Mouse (Mus musculus): ENCODE measurements around the gene Arid1b.

Gene Arid1b

DNA sequence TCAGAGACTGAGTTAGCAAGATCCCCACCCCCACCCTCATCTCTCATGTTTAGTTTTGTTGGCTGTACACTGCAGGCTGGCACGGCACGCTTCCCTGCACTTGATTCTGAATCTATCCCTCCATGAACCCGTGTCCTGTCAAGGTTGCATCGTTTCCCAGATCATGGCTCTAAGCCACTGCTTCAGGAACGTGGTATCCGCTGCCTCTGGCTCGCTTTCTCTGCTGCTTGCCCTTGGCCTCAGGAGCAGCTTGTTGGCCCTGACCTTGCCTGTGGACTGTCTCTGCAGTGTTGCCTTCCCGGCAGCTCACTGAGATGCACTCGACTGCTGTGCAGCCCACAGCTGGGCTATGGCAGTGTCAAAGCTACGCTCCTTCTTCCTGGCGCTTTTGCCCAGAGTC is 252.6 kb downstream of the Arid1b start:
- in situ Hi-C loops (cut with MboI, MseI) = no loop called here

DNA sequence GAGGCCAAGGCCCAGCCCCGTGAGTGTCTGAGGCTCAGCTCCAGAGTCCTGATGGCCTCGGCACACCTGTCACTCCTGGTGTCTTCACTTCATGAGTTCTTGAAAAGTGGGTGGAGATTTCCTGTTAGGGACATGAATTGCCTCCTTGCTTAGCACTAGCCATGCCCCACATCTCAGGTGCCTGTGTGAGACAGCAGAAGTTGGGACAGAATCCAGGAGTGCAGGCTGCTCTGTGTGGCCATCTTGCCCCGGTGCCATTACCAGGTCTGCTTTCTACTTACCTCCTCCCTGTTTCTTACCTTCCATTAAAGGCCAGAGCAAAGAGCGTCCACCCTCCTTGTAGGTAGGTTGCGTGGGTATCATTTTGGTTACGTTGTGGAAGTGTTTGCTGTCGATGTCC is 253.1 kb downstream of the Arid1b start:
- in situ Hi-C loops (cut with MboI, MseI) = no loop called here

DNA sequence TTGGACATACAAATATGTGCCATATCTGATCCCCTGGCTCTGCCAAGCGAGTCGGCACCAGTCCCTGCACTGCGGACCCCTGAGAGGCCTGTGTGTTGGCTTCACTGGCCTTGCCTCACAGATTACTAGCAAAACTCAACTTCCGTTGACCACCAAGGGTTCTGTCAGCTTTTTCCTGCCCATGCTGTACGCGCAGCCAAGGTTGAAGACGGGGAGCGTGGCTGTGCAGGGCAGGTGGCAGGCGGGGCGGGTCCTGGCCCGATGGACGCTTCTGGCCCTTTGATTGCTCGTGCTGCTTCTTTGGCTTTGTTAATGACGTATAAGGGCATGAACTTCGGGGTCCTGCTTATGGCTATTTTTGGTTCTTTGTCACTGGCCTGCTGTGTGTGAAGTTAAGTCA is 253.6 kb downstream of the Arid1b start:
- in situ Hi-C loops (cut with MboI, MseI) = no loop called here

DNA sequence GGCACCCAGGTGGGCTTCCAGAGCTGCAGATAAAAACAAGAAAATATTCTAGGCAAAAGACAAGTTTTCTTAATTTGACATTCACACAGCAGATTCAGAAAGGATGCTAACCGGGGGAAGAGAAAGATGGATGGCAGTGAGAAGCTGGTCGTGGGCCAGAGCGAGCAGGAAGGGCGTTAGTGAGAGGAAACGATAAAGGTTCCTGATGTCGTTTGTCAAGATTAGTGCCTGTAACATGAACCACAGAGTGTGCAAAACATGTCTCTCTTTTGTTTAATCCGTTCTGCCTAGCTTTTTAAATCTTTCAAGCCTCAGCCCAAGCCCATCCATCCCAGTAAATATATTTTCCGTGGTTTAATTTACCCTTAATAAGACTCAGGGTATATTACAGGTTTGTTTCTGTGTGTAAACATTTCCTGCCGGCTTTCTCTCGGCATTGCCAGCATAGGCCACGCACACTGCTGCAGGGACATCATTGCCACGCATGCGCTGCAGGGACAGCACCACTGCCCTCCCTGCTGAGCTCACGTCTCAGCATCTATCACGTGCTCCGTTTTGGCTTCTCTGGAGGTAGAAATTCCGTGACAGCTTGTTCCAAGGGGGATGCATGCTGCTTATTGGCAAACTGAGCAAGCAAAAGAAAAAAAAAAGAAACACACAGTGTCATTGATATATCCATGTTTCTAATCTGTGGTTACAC is 255.0 kb downstream of the Arid1b start:
- in situ Hi-C loops (cut with MboI, MseI) = no loop called here

DNA sequence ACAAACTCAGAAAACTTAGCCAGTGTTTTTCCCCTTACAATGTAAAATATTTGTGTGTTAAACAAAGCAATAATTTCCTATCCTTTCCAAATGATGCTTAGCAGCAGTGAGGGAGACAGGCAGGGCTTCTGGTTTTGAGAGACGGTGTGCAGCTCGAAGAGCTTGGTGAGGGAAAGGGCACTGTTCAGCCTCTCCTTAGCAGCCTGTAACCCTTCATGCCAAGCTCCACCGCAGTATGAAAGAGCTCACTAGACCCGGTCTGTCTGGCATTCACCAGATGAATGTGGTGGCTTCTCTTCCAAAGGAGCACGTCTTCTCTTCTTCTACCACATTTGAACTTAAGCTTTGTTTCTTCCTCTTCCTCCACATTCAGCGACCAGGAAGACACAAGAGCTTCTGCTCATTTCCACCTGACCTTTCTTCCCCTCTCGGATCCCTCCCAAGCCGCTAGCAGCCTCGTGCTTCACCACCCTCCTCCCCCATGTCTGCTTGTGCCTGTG is 255.6 kb downstream of the Arid1b start:
- in situ Hi-C loops (cut with MboI, MseI) = no loop called here

DNA sequence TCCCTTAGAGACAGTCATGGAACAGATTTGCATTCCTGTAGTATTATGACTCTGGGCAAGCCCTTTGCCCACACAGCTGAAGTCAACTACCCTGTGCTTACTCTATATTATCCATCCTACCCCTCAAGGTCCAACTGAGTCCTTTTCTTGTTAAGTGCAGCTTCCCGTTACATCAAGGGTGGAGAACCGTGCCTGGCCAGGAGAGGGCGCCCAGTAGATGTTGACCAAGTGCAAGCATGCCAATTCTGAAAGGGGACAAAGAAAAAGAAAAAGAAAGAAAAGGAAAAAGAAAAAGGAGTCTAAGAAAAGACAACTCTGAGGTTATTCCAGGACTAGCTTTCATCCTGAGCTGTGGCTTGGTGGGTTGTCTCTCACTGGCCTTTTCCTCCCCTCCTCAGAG is 258.3 kb downstream of the Arid1b start:
- in situ Hi-C loops (cut with MboI, MseI) = no loop called here

DNA sequence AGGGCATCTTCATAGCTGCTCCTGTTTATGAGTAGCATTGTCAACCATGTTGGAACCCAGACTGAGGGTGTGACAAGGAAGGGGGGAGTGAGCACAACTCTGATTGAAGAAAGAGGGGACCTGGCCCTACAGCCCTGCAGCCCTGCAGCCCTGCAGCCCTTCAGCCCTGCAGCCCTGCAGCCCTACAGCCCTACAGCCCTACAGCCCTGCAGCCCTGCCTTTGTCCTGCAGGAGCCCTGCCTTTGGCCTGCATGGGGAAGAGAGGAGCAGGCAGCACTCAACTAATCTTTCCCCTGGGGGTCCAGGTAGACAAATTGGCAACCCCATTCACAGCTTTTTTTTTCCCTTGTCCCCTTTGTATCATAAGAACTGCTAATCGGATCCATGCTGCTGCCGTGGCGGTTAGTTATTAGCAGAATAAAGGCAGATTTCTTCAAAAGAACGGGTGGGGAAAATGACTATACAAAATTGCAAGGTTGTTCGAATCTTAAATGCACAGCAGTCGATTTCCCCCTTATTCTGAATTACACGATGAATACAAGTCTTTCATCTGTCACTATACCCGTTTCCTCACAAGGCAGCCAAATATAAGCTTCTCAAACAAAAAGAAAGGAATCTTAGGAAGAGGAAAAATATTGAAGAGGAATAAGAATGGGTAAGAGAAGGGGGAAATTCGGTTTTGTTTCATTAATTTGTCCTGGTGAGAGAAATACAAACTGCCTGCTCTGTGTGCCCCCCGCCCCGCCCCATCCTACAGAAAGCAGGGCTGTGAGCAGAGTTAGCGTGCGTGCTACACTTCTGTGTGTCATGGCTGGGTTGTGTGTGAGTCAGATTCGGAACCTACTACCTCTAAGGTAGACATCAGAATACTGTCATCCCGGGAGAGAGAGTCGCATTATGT is 260.8 kb downstream of the Arid1b start:
- in situ Hi-C loops (cut with MboI, MseI) = no loop called here

DNA sequence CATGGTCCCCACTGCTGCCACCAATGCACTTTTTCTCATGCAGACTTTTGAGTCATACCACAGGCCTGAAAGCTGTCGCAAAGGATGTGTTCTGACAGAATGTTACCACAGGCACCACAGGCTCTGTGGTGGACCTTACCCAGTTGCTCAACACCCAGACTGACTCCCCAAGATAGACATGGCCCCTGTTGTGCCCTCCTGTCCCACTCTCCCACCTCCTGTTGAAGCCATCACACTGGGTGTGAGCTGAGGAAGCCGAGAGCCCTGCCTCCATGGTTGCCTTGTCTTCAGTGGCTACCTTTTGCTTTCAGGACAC is 261.4 kb downstream of the Arid1b start:
- in situ Hi-C loops (cut with MboI, MseI) = no loop called here

DNA sequence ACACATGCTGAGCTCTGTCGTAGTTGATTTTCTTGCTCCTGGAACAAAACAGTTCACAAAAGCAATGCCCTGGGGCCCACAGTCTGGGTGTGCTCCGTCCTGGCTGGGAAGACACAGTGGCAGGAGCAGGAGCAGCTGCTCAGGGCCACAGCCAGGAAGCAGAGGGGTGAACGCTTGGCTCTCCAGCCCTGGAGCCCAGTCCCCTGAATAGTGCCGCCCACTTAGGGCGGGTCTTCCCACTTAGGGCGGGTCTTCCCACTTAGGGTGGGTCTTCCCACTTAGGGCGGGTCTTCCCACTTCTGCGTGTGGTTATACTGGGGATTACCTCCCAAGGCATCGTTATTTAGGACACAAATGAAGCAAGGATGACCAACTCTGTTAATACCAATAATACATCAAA is 264.8 kb downstream of the Arid1b start:
- in situ Hi-C loops (cut with MboI, MseI) = no loop called here

DNA sequence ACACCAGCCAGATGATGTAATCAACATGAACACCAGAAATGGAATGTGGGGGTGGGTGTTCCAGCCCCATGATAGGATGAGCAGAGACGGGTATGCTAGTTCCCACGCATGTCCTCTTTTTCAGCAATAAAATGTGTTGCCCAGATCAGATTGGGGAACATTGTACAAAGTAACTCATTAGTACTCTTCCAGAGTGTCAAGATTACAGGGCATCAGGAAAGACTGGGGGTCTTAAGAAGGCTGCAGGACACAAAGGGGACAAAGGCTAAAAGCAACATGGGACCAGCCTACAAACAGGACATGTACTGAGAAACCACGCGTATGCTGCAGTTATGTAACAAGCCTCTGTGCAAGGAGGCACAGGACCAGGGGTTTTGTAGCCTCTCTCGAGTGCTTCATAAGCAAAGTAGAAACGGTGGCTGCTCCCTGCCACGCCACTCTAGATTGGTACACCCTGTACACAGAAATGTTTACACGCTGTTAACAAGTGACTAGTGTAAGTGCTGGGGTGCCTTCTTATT is 267.1 kb downstream of the Arid1b start:
- in situ Hi-C loops (cut with MboI, MseI) = no loop called here

DNA sequence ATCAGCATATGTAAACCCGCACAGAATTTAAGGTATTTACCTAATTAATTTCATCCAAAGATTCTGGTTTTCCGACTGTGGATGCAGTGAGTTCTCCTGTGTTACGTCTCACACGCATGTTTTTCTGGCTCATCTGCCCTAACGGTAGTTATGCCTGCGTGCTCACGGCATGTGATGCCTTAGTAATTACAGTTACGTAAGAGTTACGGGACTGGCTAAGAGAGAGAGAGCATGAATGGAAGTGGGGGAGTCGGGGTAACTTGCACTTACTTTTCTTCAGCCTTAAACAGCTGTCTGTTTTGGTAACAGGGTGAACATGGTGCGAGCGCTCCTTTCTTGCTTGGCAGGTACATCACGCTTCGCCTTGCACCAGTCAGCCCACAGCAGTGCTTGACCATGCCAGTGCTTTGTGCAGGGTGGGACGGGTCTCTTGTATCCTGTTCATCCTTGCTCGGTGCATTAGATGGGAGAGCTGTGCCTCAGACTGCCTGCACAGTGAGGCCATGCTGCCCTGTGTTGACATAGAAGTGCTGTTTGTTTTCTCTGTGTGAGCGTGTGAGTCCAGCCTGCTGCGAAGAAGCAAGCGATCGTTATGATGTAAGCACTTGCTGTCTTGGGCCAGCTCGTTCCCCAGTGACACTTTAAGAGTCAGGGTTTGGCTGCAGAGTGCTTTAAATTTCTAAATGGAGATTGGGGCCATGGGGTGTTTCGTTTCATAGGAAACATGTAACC is 267.9 kb downstream of the Arid1b start:
- in situ Hi-C loops (cut with MboI, MseI) = no loop called here

DNA sequence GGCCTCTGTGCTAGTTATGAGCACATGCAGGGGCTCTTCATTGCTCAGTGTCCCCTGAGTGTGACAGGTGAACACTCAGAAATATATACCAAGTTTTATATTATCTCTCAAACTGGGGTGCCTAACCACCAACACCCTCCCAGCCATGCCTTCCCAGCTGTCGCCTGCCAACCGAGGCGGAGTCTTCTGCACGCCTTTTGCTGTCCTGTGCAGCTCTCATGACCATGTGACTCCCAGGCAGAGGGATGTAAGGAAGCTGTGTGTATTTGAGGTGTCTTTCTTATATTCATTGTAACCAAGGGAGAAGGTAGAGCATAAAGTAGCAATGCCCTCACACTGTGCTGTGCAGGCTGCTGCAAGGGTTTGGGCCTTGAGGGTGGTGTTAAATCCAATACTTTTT is 268.7 kb downstream of the Arid1b start:
- in situ Hi-C loops (cut with MboI, MseI) = no loop called here

DNA sequence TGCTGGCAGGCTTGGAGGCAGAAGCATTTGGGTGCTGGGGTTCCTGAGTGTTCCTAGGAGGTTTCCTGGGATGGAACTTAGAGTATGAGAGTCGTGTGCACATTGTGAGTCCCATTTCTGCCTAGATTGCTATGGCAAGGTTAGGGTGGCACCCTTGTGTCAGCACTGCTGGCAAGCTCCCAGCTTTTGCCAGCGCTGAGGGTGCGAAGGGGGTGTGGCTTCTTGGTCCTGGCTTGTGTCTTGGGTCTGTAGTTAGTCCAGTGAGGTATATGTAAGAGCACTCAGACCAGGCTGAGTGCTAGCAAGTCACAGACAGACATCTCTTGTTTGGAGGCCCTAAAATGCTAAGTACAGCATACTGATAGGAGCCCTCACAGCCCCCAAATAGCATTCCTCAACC is 270.7 kb downstream of the Arid1b start:
- in situ Hi-C loops (cut with MboI, MseI) = no loop called here

DNA sequence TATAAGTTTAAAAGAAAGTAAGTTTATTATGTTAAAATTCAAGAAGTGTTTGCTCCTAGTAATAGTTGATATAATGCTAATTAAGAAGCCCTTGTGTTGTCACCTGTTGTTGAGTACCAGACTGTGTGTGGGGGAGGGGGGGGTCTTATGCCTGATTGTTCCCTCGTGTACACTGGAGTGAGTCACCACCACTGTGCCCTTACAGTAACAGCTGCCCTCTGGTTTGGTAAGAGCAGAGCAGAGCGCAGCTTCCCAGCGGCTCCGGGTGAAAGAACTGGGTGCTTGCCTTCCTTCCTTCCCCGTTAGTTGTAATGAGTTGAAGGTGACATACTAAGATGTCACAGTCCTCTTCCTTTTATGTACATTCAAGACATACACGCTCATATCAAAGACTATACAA is 271.5 kb downstream of the Arid1b start:
- in situ Hi-C loops (cut with MboI, MseI) = no loop called here

DNA sequence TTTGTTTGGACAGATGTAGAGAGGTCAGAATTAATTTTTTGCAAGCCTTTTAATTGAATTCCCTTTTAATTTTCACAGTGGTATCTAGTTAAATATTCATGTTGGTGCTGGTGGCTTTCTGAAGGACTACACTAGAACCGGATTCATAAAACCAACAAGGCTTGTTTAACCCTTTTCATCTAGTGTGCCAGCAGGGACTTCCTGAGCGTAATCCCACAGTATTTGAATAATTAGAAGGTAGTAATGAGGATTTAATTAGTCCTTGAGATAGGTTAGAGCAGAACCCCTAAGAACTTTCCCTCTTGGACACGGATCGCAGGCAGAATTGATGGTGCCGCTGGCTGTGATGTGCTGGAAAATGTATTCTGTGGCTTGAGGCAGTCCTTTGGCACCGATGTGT is 273.6 kb downstream of the Arid1b start:
- in situ Hi-C loops (cut with MboI, MseI) = no loop called here

DNA sequence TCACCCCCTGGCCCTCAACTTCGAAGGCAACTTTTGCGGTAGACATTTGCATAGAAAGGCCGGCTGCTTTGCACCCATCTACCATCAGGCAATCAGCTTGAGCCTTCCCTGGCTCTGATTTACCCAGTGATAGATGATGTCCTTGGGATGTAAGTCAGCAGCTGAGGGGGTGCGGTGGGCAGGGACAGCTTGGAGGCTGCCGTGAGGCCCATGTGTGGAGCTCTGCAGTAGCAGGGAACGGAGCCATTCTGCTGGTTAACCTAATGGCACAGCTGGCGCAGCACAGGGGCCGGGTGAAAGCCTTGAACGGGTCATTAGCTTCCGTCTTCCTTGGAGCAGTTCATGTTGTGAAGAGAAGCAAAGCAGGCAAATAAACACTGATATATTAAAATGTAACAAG is 275.2 kb downstream of the Arid1b start:
- in situ Hi-C loops (cut with MboI, MseI) = no loop called here

DNA sequence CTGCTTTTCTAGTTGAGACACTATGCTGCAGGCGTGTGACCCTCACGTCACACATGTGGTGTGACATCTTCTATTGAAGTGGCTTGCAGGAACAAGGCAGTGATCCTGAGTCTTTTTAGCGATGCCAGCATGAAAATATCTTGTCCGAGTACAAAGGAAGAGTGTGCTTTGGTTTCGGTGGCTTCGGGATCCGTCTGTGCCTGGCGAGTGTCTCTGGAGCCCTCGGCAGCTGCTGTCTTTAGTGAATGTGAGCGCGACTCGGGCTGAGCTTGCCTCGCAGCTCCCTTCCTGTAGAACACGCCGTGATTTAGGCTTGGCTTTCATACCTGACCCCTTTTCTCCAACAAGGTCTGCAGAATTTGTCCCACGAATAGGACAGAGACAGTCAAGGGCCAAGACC is 275.6 kb downstream of the Arid1b start:
- in situ Hi-C loops (cut with MboI, MseI) = no loop called here

DNA sequence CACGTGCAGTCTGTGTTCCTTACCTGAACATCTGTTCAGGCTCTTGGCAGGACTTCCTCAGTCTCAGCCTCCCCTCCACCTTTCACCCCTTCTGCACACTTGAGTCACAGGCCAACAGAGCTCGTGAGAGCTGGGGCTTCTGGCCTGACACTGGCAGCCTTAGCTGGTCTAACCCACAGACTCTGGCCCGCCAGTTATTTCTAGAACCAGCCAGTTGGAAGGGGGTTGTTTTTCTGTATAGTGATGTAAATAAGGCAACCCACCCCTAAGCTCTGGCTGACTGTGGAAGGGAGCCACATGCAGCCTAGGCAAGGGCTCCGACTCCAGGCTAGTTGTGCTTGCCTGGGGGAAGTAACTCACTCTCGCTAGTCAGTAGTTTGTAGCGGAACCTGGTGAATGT is 276.7 kb downstream of the Arid1b start:
- in situ Hi-C loops (cut with MboI, MseI) = no loop called here

DNA sequence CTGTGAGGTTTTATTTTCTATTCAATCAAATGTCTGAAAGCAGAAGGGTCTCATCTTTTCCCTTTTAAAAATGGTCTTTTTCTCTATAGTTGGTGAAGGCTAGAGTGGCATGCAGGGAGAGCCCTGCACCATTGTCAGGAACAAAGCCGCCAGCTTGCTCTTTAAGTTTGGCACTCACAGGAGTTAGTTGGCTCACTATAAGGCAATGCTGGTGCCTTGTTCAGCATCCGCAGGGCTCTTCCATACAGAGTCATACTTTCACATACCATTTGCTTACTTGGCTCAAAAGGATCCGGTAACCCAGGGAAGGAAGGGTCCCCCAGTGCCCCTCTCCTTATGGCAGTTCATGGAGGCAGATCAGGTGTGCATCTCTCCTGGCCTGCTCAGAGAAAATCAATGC is 279.0 kb downstream of the Arid1b start:
- in situ Hi-C loops (cut with MboI, MseI) = no loop called here

DNA sequence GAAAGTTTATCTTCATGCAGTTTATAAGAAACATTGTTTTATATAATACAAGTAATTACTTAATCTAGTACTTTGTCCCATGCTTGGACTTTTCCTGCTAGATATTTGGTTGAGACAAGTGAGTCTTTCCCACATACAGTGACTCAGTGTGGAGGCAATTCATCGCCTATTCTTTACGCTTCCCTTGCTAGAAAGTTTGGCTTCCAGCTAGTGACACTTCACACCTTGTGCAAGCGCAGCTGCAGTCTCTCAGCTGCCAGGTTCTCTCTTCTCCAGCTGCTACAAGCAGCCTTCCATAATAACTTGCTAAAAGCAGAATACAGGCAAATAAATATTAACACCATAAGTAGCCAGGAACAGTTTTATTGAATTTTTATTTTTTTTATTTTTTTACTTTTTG is 279.6 kb downstream of the Arid1b start:
- in situ Hi-C loops (cut with MboI, MseI) = no loop called here

DNA sequence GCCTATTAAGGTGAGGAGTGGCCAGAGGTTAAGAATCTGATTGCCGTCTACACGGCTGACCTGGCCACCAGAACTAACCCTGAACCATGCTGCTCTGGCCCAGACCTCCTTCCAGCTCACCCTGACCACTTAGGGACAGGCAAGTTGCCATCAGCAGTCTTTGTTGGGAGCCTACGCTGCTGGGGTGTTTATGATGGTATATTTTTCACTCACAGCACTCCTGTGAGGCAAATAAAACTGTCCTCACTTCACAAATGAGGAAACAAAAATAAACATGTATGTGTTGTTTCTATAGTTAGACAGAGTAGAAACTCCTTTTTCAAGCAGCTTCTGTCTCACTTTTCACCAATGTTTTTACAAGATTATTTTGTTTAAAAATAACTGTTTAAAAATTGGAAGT is 280.3 kb downstream of the Arid1b start:
- in situ Hi-C loops (cut with MboI, MseI) = no loop called here

DNA sequence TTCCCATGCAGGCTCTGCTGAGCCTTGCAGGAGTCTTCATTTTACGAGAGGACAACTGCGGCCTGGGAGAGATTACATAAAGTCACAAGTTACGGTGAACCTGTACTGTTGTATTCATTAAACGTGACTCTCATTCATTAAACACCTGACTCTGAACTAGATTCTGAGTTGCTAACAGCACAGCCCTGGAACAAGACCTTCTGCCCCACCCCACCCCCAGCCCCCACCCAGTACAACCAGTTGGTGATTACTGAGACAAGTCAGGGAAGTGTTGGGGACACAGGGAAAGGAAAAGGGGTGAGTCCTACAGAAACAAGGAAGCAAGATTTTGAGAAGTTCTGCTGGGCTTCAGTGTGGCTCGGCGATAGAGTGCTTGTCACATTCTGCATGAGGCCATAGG is 281.6 kb downstream of the Arid1b start:
- in situ Hi-C loops (cut with MboI, MseI) = no loop called here

All from T-helper 1 cell (primary cell).